Mouse (Mus musculus): ENCODE results near the gene Haus4. TPM values are rescaled to one million over a fixed set of nuclear protein-coding genes. Genes with fewer than 3 reads are reported as not detected.
A peak's percentile ranks its signal among the peaks of the same experiment; 100 is the strongest.

Gene Haus4
- total and polyA plus RNA-seq, 3 experiments: 3.2 to 3.8 (median 3.5) TPM

GRCm38 (mm10) chr14:54597084-54597483, 42.7 kb upstream of the Haus4 start:
- TF ChIP-seq EP300 (IDR thresholded peaks at IDR 0.05; ENCODE audit: insufficient read depth, low read depth, low read length) (no peak), POLR2A (IDR thresholded peaks at IDR 0.05; ENCODE audit: insufficient read depth, low read depth, low read length) (no peak), CTCF (IDR thresholded peaks at IDR 0.05) (peak; percentile 64)
- H3K27me3 ChIP-seq (ENCODE audit: control insufficient read depth, insufficient read depth, low read length): no peaks in the 10 kb centered on the region
- H3K4me1 ChIP-seq (ENCODE audit: control insufficient read depth, insufficient read depth, low read length): peaks cover 3% of the 10 kb centered on the region
- no peak overlapping the region for H3K27ac ChIP-seq
- H3K36me3 ChIP-seq (ENCODE audit: control insufficient read depth, insufficient read depth, low read length): no peaks in the 10 kb centered on the region
- intact Hi-C loops (cut with DNase I): no loop called here
- DNase-seq: no peak
- no peak overlapping the region for H3K9ac ChIP-seq (ENCODE audit: low read depth, low read length)
- no peaks in the 10 kb centered on the region for H3K79me2 ChIP-seq (replicated peaks; ENCODE audit: control insufficient read depth, insufficient read depth, low read length)
- 80% methylated on average over 7 of the region's 7 CpGs for WGBS
- H3K4me3 ChIP-seq: no peak overlapping the region

DNA sequence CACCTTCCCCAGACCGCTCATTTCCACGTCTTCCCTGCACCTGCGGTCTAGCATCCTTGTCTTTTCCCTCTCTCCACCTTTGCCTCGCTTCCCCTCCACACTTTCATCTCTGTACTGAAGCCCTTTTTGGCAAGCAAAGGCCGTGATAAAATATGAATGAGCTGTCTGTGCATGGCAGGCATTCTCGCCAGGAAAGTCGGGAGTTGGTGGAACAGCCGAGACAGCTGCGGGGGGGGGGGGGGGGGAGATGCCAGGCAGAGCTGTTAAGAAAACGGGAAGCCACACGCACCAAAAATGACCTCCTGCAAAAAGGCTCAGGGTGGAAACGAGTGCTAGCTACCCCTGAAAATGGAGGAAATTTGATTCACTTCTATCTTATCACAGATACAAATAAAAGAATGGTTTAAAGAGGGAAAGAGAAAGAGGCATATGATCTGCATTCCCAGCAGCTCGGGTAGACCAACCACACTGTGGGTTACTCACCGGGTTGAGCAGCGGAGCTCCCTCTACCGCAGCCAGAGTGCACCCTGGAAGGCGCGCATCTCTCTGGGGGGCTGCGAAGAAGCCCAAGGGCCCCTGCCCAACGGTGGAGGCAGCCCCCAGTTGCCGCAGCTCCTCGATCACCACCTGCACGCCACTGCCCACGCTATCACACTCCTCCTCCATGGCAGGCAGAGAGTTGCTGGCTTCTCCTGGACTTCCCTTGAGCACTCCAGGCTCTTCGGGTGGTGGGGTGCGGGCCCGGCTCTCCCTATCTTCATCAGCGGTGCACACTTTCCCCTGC, 40.4 kb upstream of the Haus4 start:
- Histone ChIP-seq H3K79me2 (replicated peaks; ENCODE audit: control insufficient read depth, insufficient read depth, low read length) (no peaks in the 10 kb centered on the region), H3K27me3 (ENCODE audit: control insufficient read depth, insufficient read depth, low read length) (no peaks in the 10 kb centered on the region), H3K36me3 (ENCODE audit: control insufficient read depth, insufficient read depth, low read length) (no peaks in the 10 kb centered on the region), H3K27ac (no peak overlapping the region), H3K9ac (ENCODE audit: low read depth, low read length) (no peak overlapping the region; the same call in 1 of the 2 replicates), H3K4me3 (no peak overlapping the region), H3K4me1 (ENCODE audit: control insufficient read depth, insufficient read depth, low read length) (peaks cover 3% of the 10 kb centered on the region)
- intact Hi-C loops (cut with DNase I): no loop called here
- 59% methylated on average over 28 of the region's 28 CpGs for WGBS
- DNase-seq: no peak
- TF ChIP-seq CTCF (IDR thresholded peaks at IDR 0.05) (no peak), EP300 (IDR thresholded peaks at IDR 0.05; ENCODE audit: insufficient read depth, low read depth, low read length) (no peak), POLR2A (IDR thresholded peaks at IDR 0.05; ENCODE audit: insufficient read depth, low read depth, low read length) (no peak)

DNA sequence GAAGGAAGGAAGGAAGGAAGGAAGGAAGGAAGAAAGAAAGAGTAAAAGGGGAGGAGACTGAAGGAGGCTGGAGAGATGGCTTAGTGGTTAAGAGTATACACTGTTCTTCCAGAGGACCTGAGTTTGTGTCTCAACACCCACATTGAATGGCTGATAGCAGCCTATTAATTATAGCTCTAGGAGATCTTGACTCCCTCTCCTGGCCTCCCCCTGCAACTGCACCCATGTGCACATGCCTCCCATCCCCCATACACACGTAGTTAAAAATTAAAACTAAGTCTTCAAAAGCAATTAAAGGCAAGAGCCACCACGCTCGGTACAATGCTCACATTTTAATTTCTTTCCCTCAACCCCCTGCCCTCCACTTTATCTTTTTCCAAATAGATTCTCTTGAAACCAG, 39.6 kb upstream of the Haus4 start:
- Histone ChIP-seq H3K4me3 (no peak overlapping the region), H3K36me3 (ENCODE audit: control insufficient read depth, insufficient read depth, low read length) (no peaks in the 10 kb centered on the region), H3K9ac (ENCODE audit: low read depth, low read length) (no peak overlapping the region), H3K27ac (no peak overlapping the region), H3K27me3 (ENCODE audit: control insufficient read depth, insufficient read depth, low read length) (no peaks in the 10 kb centered on the region), H3K4me1 (ENCODE audit: control insufficient read depth, insufficient read depth, low read length) (peaks cover 3% of the 10 kb centered on the region), H3K79me2 (replicated peaks; ENCODE audit: control insufficient read depth, insufficient read depth, low read length) (no peaks in the 10 kb centered on the region)
- WGBS: 95% methylated on average over 3 of the region's 3 CpGs
- intact Hi-C loops (cut with DNase I): no loop called here
- TF ChIP-seq CTCF (IDR thresholded peaks at IDR 0.05) (peak; percentile 41), POLR2A (IDR thresholded peaks at IDR 0.05; ENCODE audit: insufficient read depth, low read depth, low read length) (no peak)
- no peak for DNase-seq

GRCm38 (mm10) chr14:54592319-54592934, 38.0 kb upstream of the Haus4 start:
- Histone ChIP-seq H3K4me3 (no peak overlapping the region; the same call in 1 of the 2 replicates), H3K36me3 (ENCODE audit: control insufficient read depth, insufficient read depth, low read length) (no peaks in the 10 kb centered on the region), H3K27ac (peak overlapping the region; percentile 50), H3K9ac (ENCODE audit: low read depth, low read length) (peak overlapping the region; percentile 21; the same call in 1 of the 2 replicates), H3K79me2 (replicated peaks; ENCODE audit: control insufficient read depth, insufficient read depth, low read length) (no peaks in the 10 kb centered on the region), H3K4me1 (ENCODE audit: control insufficient read depth, insufficient read depth, low read length) (peaks cover 3% of the 10 kb centered on the region), H3K27me3 (ENCODE audit: control insufficient read depth, insufficient read depth, low read length) (no peaks in the 10 kb centered on the region)
- peak; percentile 59 to 72 for DNase-seq
- intact Hi-C loops (cut with DNase I): no loop called here
- TF ChIP-seq CTCF (IDR thresholded peaks at IDR 0.05): no peak
- 0 out of 2 replicates have a peak, but pooled peaks have one; percentile 8 for TF ChIP-seq EP300 (IDR thresholded peaks at IDR 0.05; ENCODE audit: insufficient read depth, low read depth, low read length)
- TF ChIP-seq POLR2A (IDR thresholded peaks at IDR 0.05; ENCODE audit: insufficient read depth, low read depth, low read length): 0 out of 2 replicates have a peak, but pooled peaks have one; percentile 29
- WGBS: 11% methylated on average over 10 of the region's 10 CpGs

DNA sequence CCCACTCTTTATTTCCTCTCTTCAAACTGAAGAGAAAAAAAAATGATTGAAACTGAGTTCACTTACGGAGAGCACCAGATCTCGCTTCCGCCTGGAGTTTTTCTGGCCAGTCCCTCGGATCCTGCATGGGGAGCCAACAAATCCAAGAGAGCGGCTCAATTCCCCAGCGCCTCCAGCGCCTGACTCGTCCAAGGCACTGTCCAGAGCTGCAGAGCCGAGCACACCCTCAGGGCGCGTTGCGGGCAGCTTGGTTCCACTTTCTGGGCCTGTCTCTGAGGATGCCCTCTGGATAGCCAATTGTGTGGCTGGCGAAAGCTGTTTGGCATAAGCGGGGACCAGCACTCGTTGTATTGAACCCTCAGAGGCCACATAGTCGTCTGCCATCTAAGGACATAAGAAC, 36.6 kb upstream of the Haus4 start:
- Histone ChIP-seq H3K4me3 (no peak overlapping the region), H3K36me3 (ENCODE audit: control insufficient read depth, insufficient read depth, low read length) (no peaks in the 10 kb centered on the region), H3K79me2 (replicated peaks; ENCODE audit: control insufficient read depth, insufficient read depth, low read length) (no peaks in the 10 kb centered on the region), H3K4me1 (ENCODE audit: control insufficient read depth, insufficient read depth, low read length) (peaks cover 3% of the 10 kb centered on the region), H3K27me3 (ENCODE audit: control insufficient read depth, insufficient read depth, low read length) (no peaks in the 10 kb centered on the region), H3K27ac (no peak overlapping the region), H3K9ac (ENCODE audit: low read depth, low read length) (no peak overlapping the region)
- intact Hi-C loops (cut with DNase I): no loop called here
- 87% methylated on average over 16 of the region's 16 CpGs for WGBS
- TF ChIP-seq CTCF (IDR thresholded peaks at IDR 0.05) (no peak), POLR2A (IDR thresholded peaks at IDR 0.05; ENCODE audit: insufficient read depth, low read depth, low read length) (no peak), EP300 (IDR thresholded peaks at IDR 0.05; ENCODE audit: insufficient read depth, low read depth, low read length) (no peak)
- no peak for DNase-seq

Data from heart, adult 2 months (tissue).